Mouse (Mus musculus) E14TG2a.4 (cell line): ENCODE data around the gene Lgals7.

Experiments used
- CTCF ChIP-seq: conservative IDR thresholded peaks from 2 replicates; pipeline ENCODE4 v1.5.1; 2014; ENCODE audit warnings: low read length
- NANOG ChIP-seq: IDR thresholded peaks from 2 replicates; pipeline ENCODE4 v1.6.1; 2014; ENCODE audit warnings: borderline replicate concordance, low read length, mixed read lengths
- POU5F1 ChIP-seq: IDR thresholded peaks from 2 replicates; pipeline ENCODE4 v1.6.1; 2014; ENCODE audit warnings: low read length, borderline replicate concordance

- TF ChIP-seq CTCF, result no peak
- TF ChIP-seq NANOG, result no peak
- no peak for TF ChIP-seq POU5F1
Observed at GRCm38 (mm10) chr7:28877856-28878255, 14.2 kb downstream of the Lgals7 start.
